Mouse (Mus musculus): ENCODE data around the gene Nf1. TPM values are rescaled to one million over a fixed set of nuclear protein-coding genes. Genes with fewer than 3 reads are reported as not detected.

Nf1 gene
- polyA plus RNA-seq, 1 experiment from 2014 or later, result 19.6 TPM

- no peak within 1 kb of the TSS for H3K4me2 ChIP-seq (ENCODE audit: low read depth, low read length)
- no peaks in the 10 kb centered on the region for H3K4me1 ChIP-seq (ENCODE audit: control insufficient read depth, insufficient read depth, low read length)
- H3K9me3 ChIP-seq (ENCODE audit: control insufficient read depth, low read length), result no peaks in the 10 kb centered on the region
- H3K27me3 ChIP-seq (ENCODE audit: control insufficient read depth, insufficient read depth, low read length), result no peaks in the 10 kb centered on the region
- H3K9ac ChIP-seq (replicated peaks; ENCODE audit: low read depth, low read length), result no peak within 1 kb of the TSS
- no peak within 1 kb of the TSS for H3K27ac ChIP-seq (ENCODE audit: low read depth, low read length)
- WGBS, result 91% methylated on average over 10 of the region's 10 CpGs
- ATAC-seq (ENCODE audit: low read depth), result no peak
- no peaks in the 10 kb centered on the region for H3K36me3 ChIP-seq (ENCODE audit: control insufficient read depth, insufficient read depth, low read length)
- H3K4me3 ChIP-seq (ENCODE audit: low read depth, low read length), result no peak within 1 kb of the TSS
Observed at GRCm38 (mm10) chr11:79523560-79524309, 184.2 kb downstream of the Nf1 start, which contains the start of gene Evi2b. Gene Evi2b, minus strand, starts transcription at chr11:79523762.

GRCm38 (mm10) chr11:79524310-79524575 is 184.8 kb downstream of the Nf1 start:
- 85% methylated on average over 1 of the region's 1 CpGs for WGBS
- H3K36me3 ChIP-seq (ENCODE audit: control insufficient read depth, insufficient read depth, low read length), result no peaks in the 10 kb centered on the region
- no peak overlapping the region for H3K27ac ChIP-seq (ENCODE audit: low read depth, low read length)
- no peak overlapping the region for H3K4me3 ChIP-seq (ENCODE audit: low read depth, low read length)
- no peak overlapping the region for H3K4me2 ChIP-seq (ENCODE audit: low read depth, low read length)
- H3K27me3 ChIP-seq (ENCODE audit: control insufficient read depth, insufficient read depth, low read length), result no peaks in the 10 kb centered on the region
- H3K9me3 ChIP-seq (ENCODE audit: control insufficient read depth, low read length), result no peaks in the 10 kb centered on the region
- no peak overlapping the region for H3K9ac ChIP-seq (replicated peaks; ENCODE audit: low read depth, low read length)
- no peaks in the 10 kb centered on the region for H3K4me1 ChIP-seq (ENCODE audit: control insufficient read depth, insufficient read depth, low read length)
- no peak for ATAC-seq (ENCODE audit: low read depth)

GRCm38 (mm10) chr11:79526549-79526948 is 187.1 kb downstream of the Nf1 start:
- ATAC-seq (ENCODE audit: low read depth), result no peak
- Histone ChIP-seq H3K27ac (ENCODE audit: low read depth, low read length) (no peak overlapping the region), H3K4me3 (ENCODE audit: low read depth, low read length) (no peak overlapping the region), H3K9me3 (ENCODE audit: control insufficient read depth, low read length) (no peaks in the 10 kb centered on the region), H3K27me3 (ENCODE audit: control insufficient read depth, insufficient read depth, low read length) (no peaks in the 10 kb centered on the region), H3K36me3 (ENCODE audit: control insufficient read depth, insufficient read depth, low read length) (no peaks in the 10 kb centered on the region), H3K9ac (replicated peaks; ENCODE audit: low read depth, low read length) (no peak overlapping the region), H3K4me1 (ENCODE audit: control insufficient read depth, insufficient read depth, low read length) (no peaks in the 10 kb centered on the region), H3K4me2 (ENCODE audit: low read depth, low read length) (no peak overlapping the region)
- WGBS, result 98% methylated on average over 3 of the region's 3 CpGs

GRCm38 (mm10) chr11:79527015-79527738 is 187.7 kb downstream of the Nf1 start:
- Histone ChIP-seq H3K27ac (ENCODE audit: low read depth, low read length) (no peak overlapping the region), H3K9ac (replicated peaks; ENCODE audit: low read depth, low read length) (no peak overlapping the region), H3K27me3 (ENCODE audit: control insufficient read depth, insufficient read depth, low read length) (no peaks in the 10 kb centered on the region), H3K36me3 (ENCODE audit: control insufficient read depth, insufficient read depth, low read length) (no peaks in the 10 kb centered on the region), H3K4me2 (ENCODE audit: low read depth, low read length) (no peak overlapping the region), H3K4me1 (ENCODE audit: control insufficient read depth, insufficient read depth, low read length) (no peaks in the 10 kb centered on the region), H3K9me3 (ENCODE audit: control insufficient read depth, low read length) (no peaks in the 10 kb centered on the region), H3K4me3 (ENCODE audit: low read depth, low read length) (no peak overlapping the region)
- 84% methylated on average over 15 of the region's 15 CpGs for WGBS
- ATAC-seq (ENCODE audit: low read depth), result no peak

GRCm38 (mm10) chr11:79527739-79528384 is 188.4 kb downstream of the Nf1 start:
- Histone ChIP-seq H3K4me1 (ENCODE audit: control insufficient read depth, insufficient read depth, low read length) (no peaks in the 10 kb centered on the region), H3K4me3 (ENCODE audit: low read depth, low read length) (no peak overlapping the region), H3K9me3 (ENCODE audit: control insufficient read depth, low read length) (no peaks in the 10 kb centered on the region), H3K27ac (ENCODE audit: low read depth, low read length) (no peak overlapping the region), H3K4me2 (ENCODE audit: low read depth, low read length) (no peak overlapping the region), H3K27me3 (ENCODE audit: control insufficient read depth, insufficient read depth, low read length) (no peaks in the 10 kb centered on the region), H3K9ac (replicated peaks; ENCODE audit: low read depth, low read length) (no peak overlapping the region), H3K36me3 (ENCODE audit: control insufficient read depth, insufficient read depth, low read length) (no peaks in the 10 kb centered on the region)
- 98% methylated on average over 5 of the region's 5 CpGs for WGBS
- ATAC-seq (ENCODE audit: low read depth), result no peak

GRCm38 (mm10) chr11:79528601-79529000 is 189.1 kb downstream of the Nf1 start:
- no peaks in the 10 kb centered on the region for H3K9me3 ChIP-seq (ENCODE audit: control insufficient read depth, low read length)
- H3K27me3 ChIP-seq (ENCODE audit: control insufficient read depth, insufficient read depth, low read length), result no peaks in the 10 kb centered on the region
- 88% methylated on average over 3 of the region's 3 CpGs for WGBS
- H3K4me2 ChIP-seq (ENCODE audit: low read depth, low read length), result no peak overlapping the region
- H3K4me3 ChIP-seq (ENCODE audit: low read depth, low read length), result no peak overlapping the region
- H3K4me1 ChIP-seq (ENCODE audit: control insufficient read depth, insufficient read depth, low read length), result no peaks in the 10 kb centered on the region
- no peak overlapping the region for H3K27ac ChIP-seq (ENCODE audit: low read depth, low read length)
- no peak for ATAC-seq (ENCODE audit: low read depth)
- no peaks in the 10 kb centered on the region for H3K36me3 ChIP-seq (ENCODE audit: control insufficient read depth, insufficient read depth, low read length)
- no peak overlapping the region for H3K9ac ChIP-seq (replicated peaks; ENCODE audit: low read depth, low read length)

- ATAC-seq (ENCODE audit: low read depth), result no peak
- Histone ChIP-seq H3K9ac (replicated peaks; ENCODE audit: low read depth, low read length) (no peak overlapping the region), H3K9me3 (ENCODE audit: control insufficient read depth, low read length) (no peaks in the 10 kb centered on the region), H3K4me1 (ENCODE audit: control insufficient read depth, insufficient read depth, low read length) (no peaks in the 10 kb centered on the region), H3K27ac (ENCODE audit: low read depth, low read length) (no peak overlapping the region), H3K36me3 (ENCODE audit: control insufficient read depth, insufficient read depth, low read length) (no peaks in the 10 kb centered on the region), H3K4me3 (ENCODE audit: low read depth, low read length) (no peak overlapping the region), H3K27me3 (ENCODE audit: control insufficient read depth, insufficient read depth, low read length) (no peaks in the 10 kb centered on the region), H3K4me2 (ENCODE audit: low read depth, low read length) (no peak overlapping the region)
- 95% methylated on average over 6 of the region's 6 CpGs for WGBS
Observed at GRCm38 (mm10) chr11:79529226-79529625, 189.7 kb downstream of the Nf1 start.

GRCm38 (mm10) chr11:79529736-79530135 is 190.2 kb downstream of the Nf1 start:
- Histone ChIP-seq H3K27me3 (ENCODE audit: control insufficient read depth, insufficient read depth, low read length) (no peaks in the 10 kb centered on the region), H3K9me3 (ENCODE audit: control insufficient read depth, low read length) (no peaks in the 10 kb centered on the region), H3K9ac (replicated peaks; ENCODE audit: low read depth, low read length) (no peak overlapping the region), H3K27ac (ENCODE audit: low read depth, low read length) (no peak overlapping the region), H3K4me1 (ENCODE audit: control insufficient read depth, insufficient read depth, low read length) (no peaks in the 10 kb centered on the region), H3K36me3 (ENCODE audit: control insufficient read depth, insufficient read depth, low read length) (no peaks in the 10 kb centered on the region), H3K4me3 (ENCODE audit: low read depth, low read length) (no peak overlapping the region), H3K4me2 (ENCODE audit: low read depth, low read length) (no peak overlapping the region)
- 74% methylated on average over 2 of the region's 2 CpGs for WGBS
- no peak for ATAC-seq (ENCODE audit: low read depth)

- no peak within 1 kb of the TSS for H3K9ac ChIP-seq (replicated peaks; ENCODE audit: low read depth, low read length)
- ATAC-seq (ENCODE audit: low read depth), result no peak
- no peaks in the 10 kb centered on the region for H3K9me3 ChIP-seq (ENCODE audit: control insufficient read depth, low read length)
- no peak within 1 kb of the TSS for H3K27ac ChIP-seq (ENCODE audit: low read depth, low read length)
- H3K4me3 ChIP-seq (ENCODE audit: low read depth, low read length), result no peak within 1 kb of the TSS
- no peak within 1 kb of the TSS for H3K4me2 ChIP-seq (ENCODE audit: low read depth, low read length)
- 89% methylated on average over 7 of the region's 7 CpGs for WGBS
- no peaks in the 10 kb centered on the region for H3K27me3 ChIP-seq (ENCODE audit: control insufficient read depth, insufficient read depth, low read length)
- H3K36me3 ChIP-seq (ENCODE audit: control insufficient read depth, insufficient read depth, low read length), result no peaks in the 10 kb centered on the region
- H3K4me1 ChIP-seq (ENCODE audit: control insufficient read depth, insufficient read depth, low read length), result no peaks in the 10 kb centered on the region
Observed at GRCm38 (mm10) chr11:79530333-79530761, 190.9 kb downstream of the Nf1 start, which contains the start of the genes Evi2 and Evi2a. Gene Evi2, minus strand, starts transcription at chr11:79530589. Gene Evi2a, minus strand, starts transcription at chr11:79530609.
